Mouse (Mus musculus) midbrain, embryonic 16.5 days (tissue): ENCODE measurements at regions not wholly inside any gene's neighbourhood (a gene's known extent, or its start where the extent isn't known, plus 50 kb on each side); places are given as distances from the start of the nearest gene placed in this dataset.

Source experiments
- ATAC-seq: fragments of 200-750 bp; cut with Nextera tagmentation; 2 replicates; pipeline ENCODE4 v1.8.0; 2017; ENCODE audit warnings: moderate TSS enrichment
- H3K27ac ChIP-seq: fragments of 300-500 bp; sonication (generic); 2 replicates; pipeline ENCODE4 v1.5.1; 2014; ENCODE audit warnings: mild to moderate bottlenecking, low read length, mixed read lengths
- H3K27me3 ChIP-seq: fragments of 300-500 bp; sonication (generic); 2 replicates; pipeline ENCODE4 v1.6.1; 2014; ENCODE audit warnings: low read depth, low read length, mixed read lengths; ENCODE audit not compliant: control insufficient read depth, insufficient read depth
- H3K36me3 ChIP-seq: fragments of 300-500 bp; sonication (generic); 2 replicates; pipeline ENCODE4 v1.6.1; 2014; ENCODE audit warnings: mild to moderate bottlenecking, low read length, moderate library complexity, mixed read lengths; ENCODE audit not compliant: control insufficient read depth, insufficient read depth
- H3K4me1 ChIP-seq: fragments of 300-500 bp; sonication (generic); 2 replicates; pipeline ENCODE4 v1.6.1; 2014; ENCODE audit warnings: mild to moderate bottlenecking, low read length, mixed read lengths; ENCODE audit not compliant: control insufficient read depth, insufficient read depth
- H3K4me2 ChIP-seq: fragments of 300-500 bp; sonication (generic); 2 replicates; pipeline ENCODE4 v1.6.1; 2014; ENCODE audit warnings: mild to moderate bottlenecking, low read length, mixed read lengths
- H3K4me3 ChIP-seq: fragments of 300-500 bp; sonication (generic); 2 replicates; pipeline ENCODE4 v1.5.1; 2014; ENCODE audit warnings: low read depth, mild to moderate bottlenecking, low read length, moderate library complexity, mixed read lengths
- H3K9ac ChIP-seq: fragments of 300-500 bp; sonication (generic); 2 replicates; pipeline ENCODE4 v1.6.1; 2014; ENCODE audit warnings: low read depth, low read length, mixed read lengths
- H3K9me3 ChIP-seq: fragments of 300-500 bp; sonication (generic); replicated peaks from 2 replicates; pipeline ENCODE4 v1.6.1; 2014; ENCODE audit warnings: mild to moderate bottlenecking, low read length, mixed read lengths; ENCODE audit not compliant: control insufficient read depth, poor library complexity, severe bottlenecking
- WGBS: fragments of 180-500 bp; shearing (Covaris S2); extraction: QIAGEN DNeasy Blood & Tissue Kit; methylation state at CpG from one replicate; pipeline ENCODE4 v1.1.7; 2014; 5-methylcytosine and 5-hydroxymethylcytosine counted together

GRCm38 (mm10) chr16:15052389-15052923, 146.1 kb downstream of the Efcab1 start:
- no peak overlapping the region for H3K27ac ChIP-seq
- H3K4me2 ChIP-seq = peak overlapping the region; percentile 32; the same call in 1 of the 2 replicates
- H3K9ac ChIP-seq = no peak overlapping the region
- H3K27me3 ChIP-seq = no peaks in the 10 kb centered on the region
- H3K4me3 ChIP-seq = no peak overlapping the region
- H3K4me1 ChIP-seq = peaks cover 9% of the 10 kb centered on the region
- peak; percentile 68 for ATAC-seq
- no peaks in the 10 kb centered on the region for H3K36me3 ChIP-seq
- WGBS = 17% methylated on average over 7 of the region's 7 CpGs
- H3K9me3 ChIP-seq = no peaks in the 10 kb centered on the region

GRCm38 (mm10) chr16:15052924-15053793, 146.8 kb downstream of the Efcab1 start:
- Histone ChIP-seq H3K4me2 (peak overlapping the region; percentile 32; the same call in 1 of the 2 replicates), H3K27ac (no peak overlapping the region), H3K4me3 (no peak overlapping the region), H3K4me1 (peaks cover 9% of the 10 kb centered on the region), H3K9ac (no peak overlapping the region), H3K27me3 (no peaks in the 10 kb centered on the region), H3K9me3 (no peaks in the 10 kb centered on the region), H3K36me3 (no peaks in the 10 kb centered on the region)
- WGBS = 2% methylated on average over 16 of the region's 16 CpGs
- ATAC-seq = peak; percentile 79

- no peak for ATAC-seq
- Histone ChIP-seq H3K36me3 (no peaks in the 10 kb centered on the region), H3K4me2 (no peak overlapping the region), H3K9ac (no peak overlapping the region), H3K27me3 (no peaks in the 10 kb centered on the region), H3K4me3 (no peak overlapping the region), H3K27ac (no peak overlapping the region), H3K4me1 (peaks cover 9% of the 10 kb centered on the region), H3K9me3 (no peaks in the 10 kb centered on the region)
- 5% methylated on average over 4 of the region's 4 CpGs for WGBS
Measured at GRCm38 (mm10) chr16:15053840-15054239, 147.4 kb downstream of the Efcab1 start.

- no peak overlapping the region for H3K9ac ChIP-seq
- WGBS = 29% methylated on average over 5 of the region's 5 CpGs
Measured at GRCm38 (mm10) chr16:15054306-15055001, 148.0 kb downstream of the Efcab1 start.

GRCm38 (mm10) chr16:15055697-15056096, 149.3 kb downstream of the Efcab1 start:
- Histone ChIP-seq H3K4me3 (no peak overlapping the region), H3K4me1 (peaks cover 9% of the 10 kb centered on the region), H3K4me2 (no peak overlapping the region), H3K27me3 (no peaks in the 10 kb centered on the region), H3K36me3 (no peaks in the 10 kb centered on the region), H3K9ac (no peak overlapping the region), H3K9me3 (no peaks in the 10 kb centered on the region), H3K27ac (no peak overlapping the region)
- ATAC-seq = peak; percentile 51; the same call in 1 of the 2 replicates
- WGBS = 42% methylated on average over 5 of the region's 5 CpGs

More at GRCm38 (mm10) chr16:15054306-15055001, 148.0 kb downstream of the Efcab1 start:
- no peaks in the 10 kb centered on the region for H3K36me3 ChIP-seq
- H3K4me1 ChIP-seq = peaks cover 9% of the 10 kb centered on the region
- no peak for ATAC-seq
- H3K4me2 ChIP-seq = no peak overlapping the region
- H3K27me3 ChIP-seq = no peaks in the 10 kb centered on the region
- no peak overlapping the region for H3K4me3 ChIP-seq
- no peak overlapping the region for H3K27ac ChIP-seq
- no peaks in the 10 kb centered on the region for H3K9me3 ChIP-seq

GRCm38 (mm10) chr16:15070485-15070960, 164.1 kb downstream of the Efcab1 start:
- ATAC-seq = no peak
- Histone ChIP-seq H3K4me2 (no peak overlapping the region), H3K36me3 (no peaks in the 10 kb centered on the region), H3K9ac (no peak overlapping the region), H3K27me3 (no peaks in the 10 kb centered on the region), H3K4me1 (no peaks in the 10 kb centered on the region), H3K4me3 (no peak overlapping the region), H3K27ac (no peak overlapping the region), H3K9me3 (no peaks in the 10 kb centered on the region)
- 90% methylated on average over 7 of the region's 7 CpGs for WGBS

GRCm38 (mm10) chr16:15074407-15074806, 168.0 kb downstream of the Efcab1 start:
- H3K9ac ChIP-seq = no peak overlapping the region
- no peaks in the 10 kb centered on the region for H3K4me1 ChIP-seq
- no peaks in the 10 kb centered on the region for H3K36me3 ChIP-seq
- no peaks in the 10 kb centered on the region for H3K9me3 ChIP-seq
- ATAC-seq = no peak
- no peak overlapping the region for H3K27ac ChIP-seq
- H3K27me3 ChIP-seq = no peaks in the 10 kb centered on the region
- no peak overlapping the region for H3K4me3 ChIP-seq
- H3K4me2 ChIP-seq = no peak overlapping the region

- no peak overlapping the region for H3K4me2 ChIP-seq
- no peaks in the 10 kb centered on the region for H3K36me3 ChIP-seq
- no peak overlapping the region for H3K4me3 ChIP-seq
- H3K27ac ChIP-seq = no peak overlapping the region
- H3K9me3 ChIP-seq = no peaks in the 10 kb centered on the region
- 47% methylated on average over 3 of the region's 3 CpGs for WGBS
- peaks cover 2% of the 10 kb centered on the region; the same call in 1 of the 2 replicates for H3K27me3 ChIP-seq
- peaks cover 7% of the 10 kb centered on the region; the same call in 1 of the 2 replicates for H3K4me1 ChIP-seq
- H3K9ac ChIP-seq = no peak overlapping the region
- ATAC-seq = no peak
Measured at GRCm38 (mm10) chr16:15083692-15084091, 177.3 kb downstream of the Efcab1 start.
